Mouse (Mus musculus) lung, postnatal 0 days (tissue): ENCODE data around the gene Yif1b.

Experiments used
- CTCF ChIP-seq: IDR thresholded peaks from 2 replicates; pipeline ENCODE4 v1.5.1; 2016; ENCODE audit warnings: antibody characterized with exemption, mild to moderate bottlenecking
- EP300 ChIP-seq: IDR thresholded peaks from 2 replicates; pipeline ENCODE4 v1.6.1; 2016; ENCODE audit warnings: antibody characterized with exemption, mild to moderate bottlenecking, control low read depth

GRCm38 (mm10) chr7:29282074-29282554 is 44.0 kb downstream of the Yif1b start:
- TF ChIP-seq EP300: peak; percentile 41; the same call in 1 of the 2 replicates
- TF ChIP-seq CTCF: no peak
